Mouse (Mus musculus) urinary bladder, postnatal 14 days (tissue): ENCODE results near the gene Olfr338.
"Not testable (repeated sequence)": the region's sequence is repeated elsewhere in the genome, so short reads cannot be mapped to it uniquely, and the experiment has no call there.

Experiments used
- DNase-seq: peaks from one replicate; pipeline ENCODE4 v3.0.0; 2021; ENCODE audit warnings: low spot score

Gene Olfr338

DNA sequence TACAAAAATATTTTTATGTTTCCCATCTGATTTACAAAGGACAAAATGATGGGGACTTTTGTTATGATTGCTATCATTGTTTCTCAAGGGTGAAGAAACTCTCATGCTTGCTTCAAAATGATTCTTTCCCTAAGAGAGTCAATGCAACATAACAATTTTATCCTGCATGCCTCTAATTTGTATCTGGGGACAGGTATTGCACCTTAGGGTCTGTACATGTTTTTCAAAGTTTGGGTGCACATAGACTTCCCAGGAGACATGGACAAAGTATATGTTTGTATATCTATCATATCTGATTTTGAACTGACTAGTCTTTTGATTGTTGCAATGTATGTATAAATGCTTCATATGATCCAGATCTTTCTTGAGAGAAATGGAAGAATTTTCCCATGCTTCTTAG is at the start of gene Olfr338:
Olfr338 (plus strand) TSS at position 301 of the 400 bp plus-strand sequence.
- no peak for DNase-seq

DNA sequence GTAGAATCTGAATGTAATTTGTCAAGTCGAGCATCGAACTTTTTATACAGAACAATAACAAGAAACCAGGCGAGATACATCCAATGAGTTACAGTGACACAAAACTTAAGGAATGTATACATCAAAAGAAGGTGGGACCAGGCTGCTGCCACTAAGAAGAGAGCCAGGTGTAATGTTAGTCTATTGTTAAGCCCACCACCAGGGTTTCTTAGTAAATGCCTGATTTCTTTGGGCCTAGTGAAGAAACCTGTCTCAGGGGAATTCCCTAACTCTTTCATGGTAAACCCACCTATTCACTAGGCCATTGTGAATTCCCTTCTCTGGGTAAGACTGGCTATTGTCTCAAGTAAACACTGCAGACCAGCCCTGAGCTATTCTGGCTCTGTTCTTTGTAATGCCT is 41.9 kb downstream of the Olfr338 start:
- not testable (repeated sequence) for DNase-seq

DNA sequence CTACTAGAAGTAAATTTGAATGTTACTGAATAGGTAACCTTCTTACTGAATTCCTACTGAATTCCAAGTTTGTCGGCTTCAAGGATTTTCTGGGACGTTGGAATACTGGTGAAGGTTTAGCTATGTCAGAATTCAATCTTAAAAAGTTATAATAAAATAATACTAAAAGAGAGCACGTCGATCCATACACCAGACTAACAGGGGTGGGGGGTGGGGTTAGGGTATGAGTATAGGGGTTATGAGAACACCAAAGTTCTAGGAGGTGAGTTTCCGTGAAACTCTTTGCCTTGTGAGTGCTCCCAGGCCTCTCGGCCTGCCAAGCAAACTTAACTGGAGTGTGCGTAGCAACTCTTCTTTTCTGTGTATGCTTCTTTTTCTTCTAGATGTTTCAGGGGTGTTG is 42.3 kb downstream of the Olfr338 start:
- not testable (repeated sequence) for DNase-seq

DNA sequence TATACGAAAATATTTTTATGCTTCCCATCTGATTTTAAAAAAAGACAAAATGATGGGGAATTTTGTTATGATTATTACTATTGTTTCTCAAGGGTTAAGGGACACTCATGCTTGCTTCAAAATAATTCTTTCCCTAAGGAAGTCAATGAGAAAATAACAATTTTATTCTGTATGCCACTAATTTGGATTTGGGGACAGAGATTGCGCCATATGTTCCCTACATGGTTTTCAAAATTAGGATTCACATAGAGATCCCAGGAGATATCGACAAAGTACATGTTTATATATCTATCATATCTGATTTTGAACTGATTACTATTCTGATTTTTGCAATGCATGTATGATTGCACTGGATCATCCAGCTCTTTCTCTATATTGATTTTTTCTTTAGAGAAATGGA is 45.3 kb downstream of the Olfr338 start, which contains the start of gene Olfr339:
Olfr339 (plus strand) TSS at position 301 of the 400 bp plus-strand sequence.
- no peak for DNase-seq
